Mouse (Mus musculus): ENCODE measurements around the gene Pax5.

Pax5 gene

DNA sequence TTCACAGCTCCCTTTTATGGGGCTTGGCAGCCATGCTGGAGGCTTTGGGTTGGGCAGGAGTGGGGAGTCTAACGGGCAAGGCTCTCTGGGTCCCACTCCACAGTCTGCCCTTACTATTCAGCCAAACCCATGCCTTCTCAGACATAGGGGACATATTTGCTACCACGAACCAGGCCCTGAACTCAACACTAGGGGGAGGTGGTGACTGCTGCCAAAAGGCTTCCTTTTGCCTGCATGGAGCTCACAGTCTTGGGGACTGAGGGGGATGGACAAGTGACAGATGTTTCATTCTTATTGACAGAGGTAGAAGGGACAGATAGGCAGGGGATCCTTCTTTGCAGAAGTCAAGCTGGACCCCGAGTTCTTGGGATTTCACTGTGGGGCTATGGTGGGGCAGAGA is 42.1 kb downstream of the Pax5 start:
- DNase-seq (ENCODE audit: low spot score in 2 of 2), result no peak

DNA sequence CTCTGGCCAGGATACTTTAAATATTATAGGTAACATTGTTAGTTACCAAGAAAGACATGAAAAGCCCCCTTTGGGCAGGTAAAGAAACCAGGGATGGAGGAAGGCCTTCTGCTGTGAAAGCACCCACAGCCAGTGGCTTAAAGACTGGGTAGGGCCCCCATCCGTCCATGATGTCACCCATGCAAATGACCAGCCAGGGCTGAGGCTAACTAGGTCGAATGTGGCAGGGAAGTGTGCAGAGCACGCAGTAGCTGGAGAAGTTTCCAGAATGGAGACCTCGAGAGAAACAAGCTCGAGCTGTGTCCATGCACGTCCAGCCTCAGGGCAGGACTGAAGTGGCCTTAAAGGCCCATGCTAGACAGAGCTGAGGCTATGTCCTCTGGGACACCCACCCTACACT is 42.9 kb downstream of the Pax5 start:
- DNase-seq (ENCODE audit: low spot score in 2 of 2), result no peak

DNA sequence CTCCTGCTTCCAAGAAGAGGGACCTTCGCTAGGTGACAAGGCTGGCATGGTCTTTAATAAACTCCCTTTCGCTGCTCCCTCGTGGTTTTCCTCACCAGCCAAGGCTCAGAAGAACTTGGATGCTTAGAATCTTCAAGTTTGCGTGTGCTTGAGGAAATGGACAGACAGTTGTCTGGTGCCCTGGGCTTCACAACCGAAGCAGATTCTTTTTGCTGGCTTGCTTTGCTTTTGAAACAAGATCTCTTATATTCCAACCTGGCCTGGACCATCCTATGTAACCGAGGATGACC is 45.6 kb downstream of the Pax5 start:
- no peak for DNase-seq (ENCODE audit: low spot score in 2 of 2)

DNA sequence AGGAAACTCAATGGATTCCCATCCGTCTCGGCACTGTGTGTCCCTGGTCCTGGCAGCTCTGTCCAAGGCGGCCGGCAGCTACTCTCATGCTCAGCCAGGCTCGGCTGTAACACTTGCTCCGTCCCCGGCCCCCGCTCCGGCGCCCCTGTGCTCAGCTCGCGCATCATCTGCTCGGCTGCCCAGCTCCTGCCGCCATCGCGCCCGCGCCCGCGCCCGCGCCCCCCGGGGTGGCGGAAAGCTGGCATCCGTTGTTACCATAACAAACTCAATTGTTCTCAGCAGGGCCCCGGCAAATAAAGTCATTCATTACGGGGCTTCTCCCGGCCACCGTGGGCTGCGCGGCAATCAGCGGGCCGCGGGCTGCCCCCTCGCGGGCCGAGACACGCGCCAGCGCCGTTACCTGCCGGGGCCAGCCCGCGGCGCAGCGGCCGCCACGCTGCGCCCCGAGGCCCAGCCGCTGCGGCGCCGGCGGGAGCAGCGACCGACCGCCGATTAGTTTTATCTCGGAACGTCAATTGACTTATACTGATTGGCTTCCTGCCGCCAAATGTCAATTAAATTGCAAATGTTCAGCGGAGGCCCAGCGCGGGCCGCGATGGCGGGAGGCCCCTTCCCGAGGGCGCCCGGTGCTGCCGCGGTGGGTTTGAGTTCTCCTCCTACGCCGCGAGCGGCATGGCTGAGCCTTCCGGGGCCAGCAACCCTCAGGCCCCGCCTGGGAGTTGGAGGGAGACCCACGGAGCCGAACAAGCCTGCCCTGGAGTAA is 46.1 kb downstream of the Pax5 start:
- DNase-seq (ENCODE audit: low spot score in 2 of 2), result no peak

DNA sequence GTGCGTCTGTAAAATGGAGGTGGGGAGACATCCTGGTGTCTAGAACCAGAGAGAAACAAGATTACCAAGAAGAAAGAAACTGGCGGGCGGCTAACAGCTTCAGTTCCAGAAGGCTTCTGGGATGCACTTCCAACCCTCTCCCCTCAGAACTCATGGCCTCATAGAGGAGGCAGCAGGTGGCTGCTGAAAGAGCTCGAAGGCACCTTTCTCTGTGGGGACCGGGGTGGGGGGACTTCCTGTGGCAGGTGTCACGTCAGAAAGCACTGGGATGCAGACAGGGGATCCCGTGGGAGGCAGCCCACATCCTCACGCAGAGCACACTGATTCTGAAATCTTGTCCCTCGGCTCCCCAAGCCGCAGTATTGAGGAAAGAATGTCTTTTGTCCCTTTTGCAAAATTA is 46.8 kb downstream of the Pax5 start:
- no peak for DNase-seq (ENCODE audit: low spot score in 2 of 2)

DNA sequence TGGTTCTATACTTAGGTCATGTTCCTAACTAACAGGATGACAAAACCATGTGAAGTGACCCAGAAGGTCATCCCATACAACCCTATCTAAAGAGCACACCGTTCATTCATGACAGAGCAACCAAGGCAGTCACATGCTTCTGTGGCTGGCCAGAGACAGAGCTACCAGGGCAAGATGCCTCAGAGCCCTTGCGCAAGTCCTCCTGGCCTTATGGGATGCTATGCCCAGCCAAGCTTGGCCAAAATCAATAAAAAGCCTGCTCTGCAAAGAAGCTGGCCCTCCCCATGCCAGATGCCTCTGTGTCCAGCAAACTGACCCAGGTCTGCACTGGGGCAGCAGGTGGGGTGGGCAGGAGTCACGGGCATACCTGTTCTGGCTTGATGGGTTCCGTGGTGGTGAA is 65.1 kb downstream of the Pax5 start:
- no peak for DNase-seq (ENCODE audit: low spot score in 2 of 2)

DNA sequence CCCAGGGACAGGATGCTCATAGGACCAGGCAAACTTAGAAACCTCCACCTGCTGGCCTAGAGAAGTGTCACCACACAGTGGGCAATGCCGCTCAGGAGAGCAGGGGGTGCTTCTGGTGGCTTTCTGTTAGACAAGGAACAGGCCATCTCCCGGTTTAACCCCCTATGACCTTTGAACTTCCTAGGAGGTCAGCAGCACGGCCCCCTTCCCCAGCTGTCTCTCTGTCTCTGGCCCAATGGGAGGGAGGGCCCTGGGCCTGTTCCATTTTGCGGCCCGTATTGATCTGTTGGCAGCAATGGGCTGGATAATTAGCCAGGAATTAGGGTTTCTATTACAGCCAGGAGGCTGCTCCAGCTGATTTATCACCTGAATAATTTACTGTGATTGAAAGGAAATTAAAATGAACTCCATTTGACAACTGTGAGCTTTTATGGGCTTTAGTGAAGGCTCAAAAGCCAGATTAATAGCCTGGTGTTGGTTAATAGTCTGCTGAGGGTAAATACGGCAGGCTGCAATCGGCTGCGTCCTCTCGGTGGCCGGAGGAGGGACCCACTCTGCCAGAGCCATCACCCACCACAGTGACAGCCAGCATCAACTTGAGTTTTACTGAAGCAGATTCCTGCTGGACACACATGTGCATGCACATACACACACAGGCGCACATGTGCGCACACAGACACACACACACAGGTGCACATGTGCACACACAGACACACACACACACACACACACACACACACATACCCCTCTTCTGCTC is 68.3 kb downstream of the Pax5 start:
- no peak for DNase-seq (ENCODE audit: low spot score in 2 of 2)

DNA sequence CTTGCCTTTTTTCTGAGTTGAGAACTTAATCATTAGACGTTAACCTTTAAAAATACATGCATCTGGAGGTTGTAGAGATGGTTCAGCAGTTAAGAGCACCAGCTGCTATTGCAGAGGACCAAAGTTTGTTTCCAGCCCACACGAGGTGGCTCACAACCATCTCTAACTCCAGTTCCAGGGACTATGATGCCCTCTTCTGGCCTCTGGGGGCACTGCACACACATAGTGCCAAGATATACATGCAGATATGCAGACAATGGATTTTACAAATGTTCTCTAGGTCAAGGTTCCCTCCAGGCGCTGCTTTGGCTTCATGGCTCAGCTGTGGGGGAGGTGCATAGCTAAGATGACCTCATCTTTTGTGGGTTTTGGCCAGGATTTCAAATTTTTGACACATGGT is 74.7 kb downstream of the Pax5 start:
- no peak for DNase-seq (ENCODE audit: low spot score in 2 of 2)

DNA sequence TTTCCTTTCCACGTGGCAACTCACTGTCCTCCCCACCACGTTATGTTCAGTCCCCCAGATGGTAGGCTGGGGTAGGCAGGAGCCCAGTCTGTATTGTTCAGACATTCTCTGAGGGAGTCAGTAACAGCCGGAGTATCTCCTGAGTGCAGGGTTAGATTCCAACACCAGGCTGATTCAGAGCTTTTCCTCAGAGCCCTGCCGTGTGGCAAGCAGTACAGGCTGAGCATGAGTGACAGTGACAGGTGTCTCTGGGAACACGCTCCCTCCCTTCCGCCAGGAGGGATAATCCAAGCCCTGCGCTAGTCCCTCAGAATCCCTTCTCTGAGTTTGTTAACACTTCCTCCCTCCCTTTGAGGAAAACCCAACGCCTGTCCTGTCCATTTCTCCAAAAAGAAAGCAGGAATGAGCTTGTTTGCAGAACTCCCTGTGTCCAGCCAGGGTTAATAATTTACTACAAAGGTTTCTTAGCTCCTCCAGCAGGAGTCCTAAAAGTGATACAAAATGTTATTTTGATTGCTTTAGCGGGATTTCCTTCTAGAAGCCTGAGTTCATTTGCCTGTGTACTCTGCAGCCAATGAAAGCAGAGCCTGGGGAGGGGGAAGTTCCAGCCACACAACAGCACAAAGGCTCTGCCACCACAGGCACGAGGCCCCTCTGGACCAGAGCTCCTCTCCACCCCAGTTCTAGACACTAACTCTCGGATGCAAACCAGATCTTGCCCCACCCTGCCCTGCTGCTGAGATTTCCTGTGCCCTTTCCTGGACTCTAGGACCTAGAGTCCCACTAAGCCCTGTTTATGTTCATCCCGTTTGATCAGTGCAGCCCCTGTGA is 76.4 kb downstream of the Pax5 start:
- DNase-seq (ENCODE audit: low spot score in 2 of 2), result no peak

DNA sequence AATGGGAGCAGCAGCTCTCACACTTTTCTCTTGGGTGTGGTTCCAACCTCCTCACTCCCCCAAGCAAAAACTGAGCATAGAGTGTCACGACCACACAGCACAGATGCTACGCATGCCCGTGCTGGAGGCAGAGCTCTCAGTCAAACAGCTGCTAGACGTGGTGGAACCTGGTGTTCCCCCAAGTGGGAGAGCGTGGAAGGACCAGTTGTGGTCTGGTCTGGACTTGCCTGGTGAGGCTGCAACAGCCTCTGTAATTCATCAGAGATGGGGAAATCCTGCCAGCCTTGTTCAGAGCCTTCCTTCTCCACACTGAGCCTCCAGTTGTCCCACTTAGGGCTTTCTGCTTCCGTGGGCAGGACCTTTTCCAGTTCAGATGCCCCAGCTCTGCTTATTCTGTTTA is 80.2 kb downstream of the Pax5 start:
- DNase-seq (ENCODE audit: low spot score in 2 of 2), result no peak

DNA sequence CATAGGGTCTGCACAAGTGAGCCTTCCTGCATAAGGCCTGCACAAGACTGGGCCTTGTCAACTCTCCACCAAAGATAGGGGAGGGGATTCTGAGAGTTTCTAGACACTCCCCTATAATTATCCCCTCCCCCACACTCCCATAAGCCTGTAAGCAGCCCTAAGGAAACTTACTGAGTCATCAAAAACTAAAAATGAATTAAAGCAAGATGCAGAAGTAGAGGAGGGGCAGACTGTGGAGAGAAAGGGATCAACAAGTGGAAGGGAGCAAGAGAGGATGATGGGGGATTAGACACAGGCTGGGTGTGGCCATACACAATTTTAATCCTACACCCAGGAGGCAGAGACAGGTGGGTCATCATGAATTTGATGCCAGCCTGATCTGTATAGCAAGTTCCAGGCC is 82.4 kb downstream of the Pax5 start:
- DNase-seq (ENCODE audit: low spot score in 2 of 2), result no peak

DNA sequence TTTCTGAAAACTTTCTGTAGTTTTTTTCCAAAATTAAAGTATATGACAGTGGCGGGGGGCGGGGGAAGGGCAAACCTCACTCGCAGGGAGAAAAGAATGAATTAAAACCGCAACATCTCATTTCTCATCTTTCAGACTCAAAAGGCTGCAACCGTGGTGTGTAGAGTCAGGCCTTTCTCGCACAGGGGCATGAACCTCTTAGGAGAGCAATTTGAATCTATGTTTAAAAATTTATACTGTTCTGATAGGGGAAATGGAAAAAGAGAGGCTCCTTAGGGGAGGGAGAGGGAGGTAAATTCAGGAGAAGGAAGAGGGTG is 85.2 kb downstream of the Pax5 start:
- no peak for DNase-seq (ENCODE audit: low spot score in 2 of 2)

DNA sequence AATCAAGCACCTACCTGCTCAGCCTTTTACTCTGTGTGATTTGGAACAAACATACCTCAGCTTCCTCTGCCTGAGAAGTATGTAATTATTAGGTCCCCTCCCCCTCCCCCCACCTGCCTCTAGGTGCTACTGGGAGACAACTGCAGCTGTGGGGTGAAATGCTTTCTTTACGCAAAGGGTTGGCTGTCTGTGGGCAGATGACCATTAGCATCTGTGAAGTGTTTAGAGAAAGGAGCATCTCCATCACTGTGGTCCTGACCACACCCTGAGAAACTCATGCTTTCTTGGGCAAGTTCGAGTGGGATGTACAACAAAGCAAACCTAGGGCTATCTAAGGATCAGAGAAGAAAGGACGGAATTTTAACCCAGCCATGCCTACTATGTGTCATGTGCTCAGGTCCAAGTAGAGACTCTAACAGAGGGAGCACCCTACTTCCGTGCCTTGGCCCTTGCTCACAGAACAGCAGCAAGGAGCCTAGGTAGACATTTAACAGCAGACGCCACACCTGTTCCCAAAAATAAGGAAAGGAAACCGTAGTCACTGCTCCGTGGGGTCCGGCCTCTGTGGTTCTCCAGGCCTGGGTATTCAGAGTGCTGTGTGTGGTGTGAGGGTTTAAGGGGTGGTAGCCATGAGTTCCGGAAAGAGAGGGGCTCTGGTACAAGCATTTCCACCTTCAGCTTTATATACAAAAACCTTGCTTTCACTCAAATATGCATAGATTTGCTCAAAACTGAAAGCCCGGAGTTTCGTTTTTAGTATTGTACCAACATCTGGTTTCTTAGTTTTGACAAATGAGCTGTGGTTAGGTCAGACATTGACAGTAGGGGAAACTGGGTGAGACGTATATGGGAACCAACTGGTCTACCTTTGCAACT is 85.8 kb downstream of the Pax5 start:
- no peak for DNase-seq (ENCODE audit: low spot score in 2 of 2)

DNA sequence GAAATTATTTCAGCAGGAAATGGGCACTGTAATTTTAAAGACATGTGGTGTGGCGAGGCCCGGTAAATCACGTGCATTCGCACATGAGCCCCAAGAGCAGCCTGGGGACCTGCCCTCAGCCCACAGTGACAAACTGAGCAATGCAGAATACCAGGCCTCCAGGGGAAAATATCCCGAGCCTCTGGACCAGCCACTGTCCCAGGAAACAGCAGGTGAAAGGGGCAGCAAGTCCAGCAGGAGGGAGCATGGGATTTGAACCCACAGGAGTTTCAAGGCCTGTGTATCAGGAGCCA is 86.9 kb downstream of the Pax5 start:
- DNase-seq (ENCODE audit: low spot score in 2 of 2), result no peak

DNA sequence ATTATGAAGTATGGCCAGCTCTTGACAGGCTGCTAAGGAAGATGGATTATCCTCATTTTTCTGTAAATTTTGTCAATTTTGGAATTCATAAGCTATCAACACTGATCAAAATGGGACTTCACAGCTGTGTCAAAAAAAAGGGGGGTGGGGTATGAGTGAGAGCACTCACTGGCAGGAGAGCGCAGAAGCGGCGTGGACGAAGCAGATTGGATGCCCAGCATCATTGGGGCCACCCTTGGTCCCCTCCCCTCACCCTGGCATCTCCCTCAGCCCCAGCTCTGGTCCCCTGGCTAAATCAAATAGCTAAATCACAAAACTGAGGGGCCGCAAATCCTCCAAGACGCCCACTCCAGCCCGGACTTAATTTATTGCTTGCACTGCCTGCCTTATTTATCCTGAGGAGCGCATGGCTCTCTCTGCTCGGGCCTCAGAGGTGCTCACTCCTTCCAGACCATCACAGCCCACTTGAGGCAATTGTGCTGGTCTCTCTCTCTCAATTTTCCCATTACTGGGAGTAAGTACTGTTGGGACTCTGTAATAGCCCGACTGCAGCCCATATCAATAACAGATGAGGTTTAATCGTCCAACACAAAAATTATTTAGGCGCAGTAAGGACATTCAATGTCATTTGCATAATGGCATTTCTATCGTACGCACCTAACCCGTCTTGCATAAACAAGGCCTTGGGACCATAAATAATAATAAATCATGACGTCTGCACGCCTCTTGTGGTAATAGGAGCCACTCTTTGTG is 87.4 kb downstream of the Pax5 start:
- DNase-seq (ENCODE audit: low spot score in 2 of 2), result no peak

DNA sequence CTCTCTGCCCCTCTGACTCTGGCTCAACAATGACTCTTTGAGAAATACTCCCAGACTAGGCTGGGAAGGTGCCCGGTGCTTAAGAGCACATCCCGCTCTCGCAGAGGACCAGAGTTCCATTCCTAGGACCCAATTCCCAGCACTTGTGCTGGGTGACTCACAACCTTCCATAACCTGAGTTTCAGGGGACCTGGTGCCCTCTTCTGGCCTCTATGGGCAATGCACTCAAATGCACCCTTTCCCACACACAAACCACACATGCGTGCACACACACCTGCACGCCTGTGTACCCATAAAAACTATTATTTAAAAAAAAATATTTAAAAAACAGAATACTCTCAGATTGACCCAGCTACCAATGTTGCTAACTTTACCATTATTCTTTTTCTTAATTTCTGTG is 90.0 kb downstream of the Pax5 start:
- no peak for DNase-seq (ENCODE audit: low spot score in 2 of 2)

DNA sequence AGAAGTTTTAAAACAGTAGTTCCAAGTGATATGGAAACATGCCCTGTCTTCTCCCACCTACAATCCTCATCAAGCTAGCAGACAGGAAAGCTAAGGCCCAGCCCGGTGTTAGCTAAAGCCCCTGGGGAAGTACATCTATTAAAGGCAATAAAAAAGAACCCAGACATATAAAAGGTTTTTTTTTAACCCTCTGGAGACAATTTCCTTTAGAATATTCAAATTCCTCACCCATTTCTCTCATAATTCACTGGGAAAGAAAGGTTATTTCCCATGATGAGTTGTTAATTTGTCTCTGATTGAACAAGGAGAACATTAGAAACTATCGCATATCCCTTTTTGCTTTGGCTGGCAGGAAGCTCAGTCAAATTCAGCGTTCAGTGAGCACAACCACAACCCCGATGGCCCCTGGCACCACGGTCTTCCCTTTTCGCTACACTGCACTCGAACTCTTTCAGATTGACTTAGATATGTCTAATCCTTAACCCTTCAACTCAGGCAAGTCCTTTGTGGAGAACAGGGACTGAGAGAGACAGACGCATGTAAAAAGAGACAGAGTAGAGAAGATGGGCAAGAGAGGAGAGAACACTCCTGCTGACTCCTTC is 96.1 kb downstream of the Pax5 start:
- DNase-seq (ENCODE audit: low spot score in 2 of 2), result no peak

DNA sequence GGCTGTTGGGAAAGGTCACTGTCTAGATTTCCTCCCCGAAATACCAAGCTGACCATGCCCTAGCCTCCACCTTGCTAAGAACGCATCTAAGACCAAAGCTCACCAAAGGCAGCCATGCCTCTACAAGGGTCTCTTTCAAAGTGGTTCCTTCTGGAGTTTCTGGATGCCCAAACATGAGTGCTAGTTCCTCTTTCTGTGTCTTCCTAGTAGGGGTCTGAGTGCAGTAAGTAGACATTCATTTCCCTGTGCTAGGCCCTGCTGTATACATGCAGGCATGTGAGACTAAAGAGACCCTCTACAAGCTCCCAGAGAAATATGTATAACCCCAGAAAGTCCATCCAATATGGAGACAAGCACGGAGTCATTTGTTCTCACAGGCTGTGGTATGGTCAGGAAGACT is 97.9 kb downstream of the Pax5 start:
- DNase-seq (ENCODE audit: low spot score in 2 of 2), result no peak

DNA sequence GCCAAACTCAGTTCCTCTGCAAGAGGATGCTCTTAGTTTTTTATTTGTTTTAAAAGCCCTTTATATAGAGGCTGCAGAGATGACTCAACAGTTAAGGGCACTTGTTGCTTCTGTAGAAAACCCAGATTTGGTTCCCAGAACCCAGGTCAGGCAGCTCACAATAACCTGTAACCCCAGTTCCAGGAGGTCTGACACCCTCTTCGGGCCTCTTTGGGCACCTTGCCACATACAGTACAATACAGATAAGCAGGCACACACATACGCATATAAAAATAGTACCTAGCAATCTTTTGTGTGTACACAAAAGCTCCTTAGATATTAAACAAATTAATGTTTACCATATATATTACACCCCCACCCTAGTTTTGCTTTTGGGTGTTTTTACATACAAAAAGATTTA is 104.8 kb downstream of the Pax5 start:
- DNase-seq (ENCODE audit: low spot score in 2 of 2), result no peak

DNA sequence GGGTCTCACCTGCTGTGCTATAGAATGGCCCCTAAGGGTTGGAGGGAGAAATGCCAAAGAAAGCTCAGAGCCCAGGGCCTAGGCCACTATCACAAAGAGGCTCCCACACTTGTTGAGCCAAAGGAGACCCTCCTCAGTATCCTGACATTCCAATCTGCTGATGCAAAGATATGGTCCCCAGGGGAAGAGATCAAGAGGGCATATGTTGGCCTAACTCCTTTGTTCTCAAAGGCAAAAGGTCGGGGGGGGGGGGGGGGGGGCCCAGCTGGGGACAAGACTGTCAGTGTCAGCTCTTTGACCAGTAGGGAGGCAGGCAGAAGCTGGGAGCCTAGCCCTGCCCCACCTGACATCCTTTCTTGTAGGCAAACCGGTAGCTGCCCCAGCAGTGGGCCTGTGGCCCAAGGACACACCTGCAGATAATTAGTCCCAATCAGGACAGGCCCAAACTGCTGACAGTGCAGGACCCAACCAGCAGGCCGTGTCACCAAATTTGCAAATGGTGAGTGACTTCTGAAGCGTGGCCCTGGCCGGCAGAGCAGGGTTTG is 108.0 kb downstream of the Pax5 start:
- DNase-seq (ENCODE audit: low spot score in 2 of 2), result no peak

DNA sequence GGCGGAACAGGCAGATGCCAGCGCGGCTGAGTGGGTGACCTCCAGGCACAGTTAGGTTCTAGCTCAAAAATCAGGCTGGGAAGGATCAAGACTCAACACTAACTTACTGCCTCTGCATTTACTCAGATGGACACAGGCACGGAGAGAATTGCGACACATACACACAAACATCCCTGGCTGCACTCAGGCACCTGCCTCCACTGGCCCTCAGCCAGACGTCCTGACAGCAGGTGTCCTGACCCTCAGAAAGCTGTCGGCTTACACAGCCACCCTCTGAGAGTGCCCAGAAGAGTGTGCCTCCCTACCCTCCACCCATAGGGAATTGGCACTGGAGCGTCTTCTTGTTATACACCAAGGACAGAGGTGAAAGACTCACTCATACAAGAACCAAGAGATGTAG is 108.9 kb downstream of the Pax5 start:
- no peak for DNase-seq (ENCODE audit: low spot score in 2 of 2)
